Mouse (Mus musculus) liver, embryonic 11.5 days (tissue): ENCODE measurements around the gene St6galnac3. TPM values are rescaled to one million over a fixed set of nuclear protein-coding genes. Genes with fewer than 3 reads are reported as not detected.

Experiments used
- ATAC-seq: fragments of 200-750 bp; cut with Nextera tagmentation; replicated peaks from 2 replicates; pipeline ENCODE4 v1.8.0; 2017; ENCODE audit warnings: moderate number of reproducible peaks, mild to moderate bottlenecking, moderate TSS enrichment, moderate library complexity; ENCODE audit not compliant: low FRiP score
- DNase-seq: peaks from one replicate; pipeline ENCODE4 v3.0.0-alpha.2; 2017; ENCODE audit warnings: low spot score
- H3K27ac ChIP-seq: fragments of 300-500 bp; sonication (generic); 2 replicates; pipeline ENCODE4 v1.5.1; 2014; ENCODE audit warnings: mild to moderate bottlenecking, low read depth, low read length, control low read depth
- H3K27me3 ChIP-seq: fragments of 300-500 bp; sonication (generic); replicated peaks from 2 replicates; pipeline ENCODE4 v1.6.1; 2014; ENCODE audit warnings: low read length, mixed read lengths; ENCODE audit not compliant: control insufficient read depth, insufficient read depth
- H3K36me3 ChIP-seq: fragments of 300-500 bp; sonication (generic); 2 replicates; pipeline ENCODE4 v1.6.1; 2014; ENCODE audit warnings: mild to moderate bottlenecking, low read length, moderate library complexity, mixed read lengths; ENCODE audit not compliant: control insufficient read depth, insufficient read depth
- H3K4me1 ChIP-seq: fragments of 300-500 bp; sonication (generic); replicated peaks from 2 replicates; pipeline ENCODE4 v1.6.1; 2014; ENCODE audit warnings: low read length, mixed read lengths; ENCODE audit not compliant: control insufficient read depth, insufficient read depth
- H3K4me2 ChIP-seq: fragments of 300-500 bp; sonication (generic); 2 replicates; pipeline ENCODE4 v1.6.1; 2014; ENCODE audit warnings: mild to moderate bottlenecking, control low read depth, moderate library complexity
- H3K4me3 ChIP-seq: fragments of 300-500 bp; sonication (generic); 2 replicates; pipeline ENCODE4 v1.5.1; 2014; ENCODE audit warnings: low read depth, low read length, control low read depth
- H3K9ac ChIP-seq: fragments of 300-500 bp; sonication (generic); 2 replicates; pipeline ENCODE4 v1.6.1; 2014; ENCODE audit warnings: low read depth, low read length, control low read depth
- H3K9me3 ChIP-seq: fragments of 300-500 bp; sonication (generic); 2 replicates; pipeline ENCODE4 v1.6.1; 2016; ENCODE audit warnings: low read length, inconsistent platforms, mixed read lengths; ENCODE audit not compliant: control insufficient read depth
- WGBS: fragments of 180-500 bp; shearing (Covaris S2); extraction: QIAGEN DNeasy Blood & Tissue Kit; methylation state at CpG from one replicate; pipeline ENCODE4 v1.1.7; 2014; 5-methylcytosine and 5-hydroxymethylcytosine counted together
- polyA plus RNA-seq: library from polyadenylated mRNA; unstranded; fragments of >200 nt; fragmentation: Nextera tagmentation; extraction: Ambion mirVana; gene quantifications from 2 replicates; pipeline ENCODE4 v1.2.1, GENCODE M21; 2014

The St6galnac3 gene
- polyA plus RNA-seq, 1 experiment from 2014 or later = 27.2 TPM

GRCm38 (mm10) chr3:153181242-153181641 lies 543.7 kb downstream of the St6galnac3 start:
- no peak for ATAC-seq
- 67% methylated on average over 6 of the region's 6 CpGs for WGBS
- H3K9me3 ChIP-seq = no peaks in the 10 kb centered on the region

GRCm38 (mm10) chr3:153176749-153177148 lies 548.2 kb downstream of the St6galnac3 start:
- WGBS = 78% methylated on average over 4 of the region's 4 CpGs
- Histone ChIP-seq H3K4me3 (no peak overlapping the region), H3K4me1 (no peaks in the 10 kb centered on the region), H3K9ac (no peak overlapping the region), H3K9me3 (no peaks in the 10 kb centered on the region), H3K36me3 (no peaks in the 10 kb centered on the region), H3K4me2 (no peak overlapping the region), H3K27me3 (no peaks in the 10 kb centered on the region), H3K27ac (no peak overlapping the region)
- no peak for DNase-seq
- ATAC-seq = no peak

More at GRCm38 (mm10) chr3:153181242-153181641, 543.7 kb downstream of the St6galnac3 start:
- H3K27ac ChIP-seq = no peak overlapping the region
- no peaks in the 10 kb centered on the region for H3K4me1 ChIP-seq
- H3K4me3 ChIP-seq = no peak overlapping the region
- H3K36me3 ChIP-seq = no peaks in the 10 kb centered on the region
- H3K9ac ChIP-seq = no peak overlapping the region
- DNase-seq = no peak
- no peaks in the 10 kb centered on the region for H3K27me3 ChIP-seq
- no peak overlapping the region for H3K4me2 ChIP-seq

GRCm38 (mm10) chr3:153176325-153176724 lies 548.6 kb downstream of the St6galnac3 start:
- Histone ChIP-seq H3K27ac (no peak overlapping the region), H3K4me3 (no peak overlapping the region), H3K4me1 (no peaks in the 10 kb centered on the region), H3K9ac (no peak overlapping the region), H3K9me3 (no peaks in the 10 kb centered on the region), H3K27me3 (no peaks in the 10 kb centered on the region), H3K36me3 (no peaks in the 10 kb centered on the region), H3K4me2 (no peak overlapping the region)
- WGBS = 62% methylated on average over 6 of the region's 6 CpGs
- ATAC-seq (no peak), DNase-seq (no peak)

GRCm38 (mm10) chr3:153174336-153175033 lies 550.5 kb downstream of the St6galnac3 start:
- 80% methylated on average over 11 of the region's 11 CpGs for WGBS
- H3K27ac ChIP-seq = no peak overlapping the region
- no peaks in the 10 kb centered on the region for H3K4me1 ChIP-seq
- H3K9ac ChIP-seq = no peak overlapping the region
- no peak overlapping the region for H3K4me2 ChIP-seq
- no peak overlapping the region for H3K4me3 ChIP-seq
- no peaks in the 10 kb centered on the region for H3K9me3 ChIP-seq
- DNase-seq (no peak), ATAC-seq (no peak)
- no peaks in the 10 kb centered on the region for H3K36me3 ChIP-seq
- H3K27me3 ChIP-seq = no peaks in the 10 kb centered on the region

GRCm38 (mm10) chr3:153173567-153173966 lies 551.4 kb downstream of the St6galnac3 start:
- Histone ChIP-seq H3K36me3 (no peaks in the 10 kb centered on the region), H3K9ac (no peak overlapping the region), H3K9me3 (no peaks in the 10 kb centered on the region), H3K4me3 (no peak overlapping the region), H3K4me1 (no peaks in the 10 kb centered on the region), H3K27me3 (no peaks in the 10 kb centered on the region), H3K4me2 (no peak overlapping the region), H3K27ac (no peak overlapping the region)
- 79% methylated on average over 2 of the region's 2 CpGs for WGBS
- DNase-seq (no peak), ATAC-seq (no peak)

GRCm38 (mm10) chr3:153170146-153170545 lies 554.8 kb downstream of the St6galnac3 start:
- DNase-seq = no peak
- Histone ChIP-seq H3K36me3 (no peaks in the 10 kb centered on the region), H3K9ac (no peak overlapping the region), H3K4me3 (no peak overlapping the region), H3K27me3 (no peaks in the 10 kb centered on the region), H3K4me2 (no peak overlapping the region), H3K27ac (no peak overlapping the region), H3K9me3 (no peaks in the 10 kb centered on the region), H3K4me1 (no peaks in the 10 kb centered on the region)
- 84% methylated on average over 4 of the region's 4 CpGs for WGBS
- ATAC-seq = no peak

- no peaks in the 10 kb centered on the region for H3K27me3 ChIP-seq
- ATAC-seq (no peak), DNase-seq (no peak)
- no peaks in the 10 kb centered on the region for H3K9me3 ChIP-seq
- no peaks in the 10 kb centered on the region for H3K36me3 ChIP-seq
- no peak overlapping the region for H3K4me2 ChIP-seq
- 90% methylated on average over 11 of the region's 11 CpGs for WGBS
- no peak overlapping the region for H3K9ac ChIP-seq
- H3K4me3 ChIP-seq = no peak overlapping the region
- H3K4me1 ChIP-seq = no peaks in the 10 kb centered on the region
- no peak overlapping the region for H3K27ac ChIP-seq
These were observed 555.2 kb downstream of the St6galnac3 start for GRCm38 (mm10) chr3:153169744-153170143.

GRCm38 (mm10) chr3:153161676-153162075 lies 563.3 kb downstream of the St6galnac3 start:
- Histone ChIP-seq H3K9ac (no peak overlapping the region), H3K27ac (no peak overlapping the region), H3K27me3 (no peaks in the 10 kb centered on the region), H3K4me3 (no peak overlapping the region), H3K4me2 (no peak overlapping the region), H3K9me3 (no peaks in the 10 kb centered on the region), H3K4me1 (no peaks in the 10 kb centered on the region), H3K36me3 (no peaks in the 10 kb centered on the region)
- ATAC-seq (no peak), DNase-seq (no peak)
- WGBS = 42% methylated on average over 9 of the region's 9 CpGs

- WGBS = 81% methylated on average over 5 of the region's 5 CpGs
- no peak for DNase-seq
These were observed 564.3 kb downstream of the St6galnac3 start for GRCm38 (mm10) chr3:153160683-153161082.

More at GRCm38 (mm10) chr3:153160683-153161082, 564.3 kb downstream of the St6galnac3 start:
- H3K9me3 ChIP-seq = no peaks in the 10 kb centered on the region
- no peaks in the 10 kb centered on the region for H3K27me3 ChIP-seq
- H3K27ac ChIP-seq = no peak overlapping the region
- H3K9ac ChIP-seq = no peak overlapping the region
- H3K4me3 ChIP-seq = no peak overlapping the region
- ATAC-seq = no peak
- H3K36me3 ChIP-seq = no peaks in the 10 kb centered on the region
- no peaks in the 10 kb centered on the region for H3K4me1 ChIP-seq
- no peak overlapping the region for H3K4me2 ChIP-seq
